Mouse (Mus musculus): ENCODE data around the gene Map3k1.

DNA sequence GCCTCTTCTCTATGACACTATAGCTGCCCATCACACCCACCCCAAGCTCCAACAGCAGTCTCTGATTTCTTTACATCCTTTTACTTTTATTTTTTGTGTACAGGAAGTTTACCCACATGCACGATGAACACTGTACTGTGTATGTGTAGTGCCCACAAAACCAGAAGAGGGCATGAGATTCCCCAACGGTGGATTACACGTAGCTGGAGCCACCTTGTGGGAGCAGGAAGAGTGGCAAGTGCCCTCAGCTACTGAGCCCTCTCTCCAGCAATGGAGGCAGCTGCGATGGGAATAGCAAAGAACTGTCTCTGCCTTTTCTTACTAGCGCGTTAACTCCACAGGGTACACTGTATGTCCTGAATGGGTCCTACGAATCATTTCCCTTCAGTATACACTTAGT lies 37.6 kb downstream of the Map3k1 start:
- TF ChIP-seq CTCF (conservative IDR thresholded peaks at IDR 0.05; ENCODE audit: low read length), result peak; percentile 46
- TF ChIP-seq NANOG (IDR thresholded peaks at IDR 0.05; ENCODE audit: borderline replicate concordance, low read length), result no peak
- TF ChIP-seq POU5F1 (IDR thresholded peaks at IDR 0.05; ENCODE audit: borderline replicate concordance, low read length), result no peak

Measured in E14TG2a.4 (cell line).